In the genomic region with DNA sequence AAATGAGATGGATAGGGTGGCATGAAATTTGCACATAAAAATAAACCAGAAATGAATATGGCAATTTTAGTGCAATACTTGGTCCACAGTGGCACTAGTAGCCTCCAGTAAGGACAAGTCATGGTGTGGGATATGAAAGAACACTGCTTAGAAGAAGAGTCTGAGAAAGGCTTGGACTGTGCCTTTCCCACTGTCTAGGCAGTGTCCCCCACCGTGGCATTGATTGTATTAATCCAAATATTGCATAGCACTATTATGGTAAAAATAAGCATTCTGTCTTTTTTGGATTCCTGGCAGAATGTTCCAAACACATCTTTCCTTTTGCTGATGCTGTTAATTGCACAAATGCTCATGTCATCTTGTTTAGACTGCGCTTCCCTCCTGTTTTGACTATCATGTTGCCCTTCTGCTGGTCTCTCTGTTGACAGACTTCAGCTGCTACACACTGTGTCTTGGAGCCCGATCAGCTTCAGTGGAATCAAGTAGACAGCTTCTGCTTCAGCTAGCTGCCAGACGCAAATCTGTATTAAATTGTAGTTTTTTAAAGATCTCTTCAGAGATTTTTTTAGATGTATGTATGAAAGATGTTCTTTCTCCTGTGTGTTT, we compare ENCODE assay signal across 14 mouse cellular contexts.
DNase-seq lines count a peak whose midpoint lies in the region; ATAC-seq and TF ChIP-seq lines count a peak whose summit lies in the region.
"Had no signal": no experiment of that assay in that cellular context is flagged by ENCODE, and none has a peak within 500 bp of the region (broad histone marks: within the 10 kb centered on the region; RNA-seq: fewer than 3 reads in every experiment).

No protein-coding gene starts in this region.

- intact Hi-C loops in left cerebral cortex, postnatal 4 days (cut with DNase I) = no loop called here
- intact Hi-C loops in gastrocnemius, postnatal 14 days (cut with DNase I; ENCODE audit: low total_unique reads) = no loop called here

- no peak overlapping the region for H3K4me2 ChIP-seq in forebrain, embryonic 13.5 days
- no peak overlapping the region for H3K4me2 ChIP-seq in intestine, embryonic 16.5 days (ENCODE audit: low read depth, low read length)
- no peak overlapping the region for H3K4me2 ChIP-seq in lung, postnatal 0 days (replicated peaks; ENCODE audit: low read depth, low read length)
- H3K4me2 ChIP-seq: heart, embryonic 11.5 days; hindbrain, embryonic 13.5 days had no signal

- no peak for DNase-seq in forebrain, embryonic 10.5 days (ENCODE audit: extremely low spot score, low spot score)
- DNase-seq in left cerebral cortex, postnatal 4 days = peak; percentile 25
- no peak for DNase-seq in left cerebral cortex, adult 11 months (ENCODE audit: low spot score)
- peak; percentile 42 for DNase-seq in lung, postnatal 0 days (ENCODE audit: low spot score)
- DNase-seq in gastrocnemius, postnatal 14 days = no peak
- DNase-seq in testis, postnatal 10 days (ENCODE audit: low spot score) = no peak
- DNase-seq: adrenal gland, adult 2 months; cerebellum, adult 11 months; right cerebral cortex, postnatal 25 days; thymus, adult 2 months had no signal

- no peak for TF ChIP-seq CTCF in lung, postnatal 0 days (IDR thresholded peaks at IDR 0.05)

- H3K27ac ChIP-seq in forebrain, embryonic 13.5 days = no peak overlapping the region
- H3K27ac ChIP-seq in forebrain, embryonic 10.5 days = no peak overlapping the region
- 0 out of 2 replicates have a peak overlapping the region, but pooled peaks have one; percentile 14 for H3K27ac ChIP-seq in intestine, embryonic 16.5 days (ENCODE audit: low read length)
- H3K27ac ChIP-seq in lung, postnatal 0 days (ENCODE audit: low read length) = no peak overlapping the region
- H3K27ac ChIP-seq: hindbrain, embryonic 13.5 days had no signal

- no peaks in the 10 kb centered on the region for H3K27me3 ChIP-seq in forebrain, embryonic 13.5 days
- no peaks in the 10 kb centered on the region for H3K27me3 ChIP-seq in forebrain, embryonic 10.5 days (ENCODE audit: poor library complexity, severe bottlenecking)
- no peaks in the 10 kb centered on the region for H3K27me3 ChIP-seq in intestine, embryonic 16.5 days (replicated peaks; ENCODE audit: control insufficient read depth, insufficient read depth, low read length)
- H3K27me3 ChIP-seq in lung, postnatal 0 days (replicated peaks; ENCODE audit: insufficient read depth, low read length) = no peaks in the 10 kb centered on the region
- H3K27me3 ChIP-seq: hindbrain, embryonic 13.5 days had no signal

- peak; percentile 14; the same call in 1 of the 2 replicates for TF ChIP-seq EP300 in lung, postnatal 0 days (IDR thresholded peaks at IDR 0.05)

- no peak overlapping the region for H3K9ac ChIP-seq in forebrain, embryonic 13.5 days
- no peak overlapping the region for H3K9ac ChIP-seq in intestine, embryonic 16.5 days (ENCODE audit: low read depth, low read length)
- H3K9ac ChIP-seq in lung, postnatal 0 days (replicated peaks; ENCODE audit: low read depth) = no peak overlapping the region
- H3K9ac ChIP-seq: hindbrain, embryonic 13.5 days had no signal

- no peaks in the 10 kb centered on the region for H3K36me3 ChIP-seq in forebrain, embryonic 13.5 days (ENCODE audit: poor library complexity, severe bottlenecking)
- no peaks in the 10 kb centered on the region for H3K36me3 ChIP-seq in forebrain, embryonic 10.5 days (replicated peaks)
- H3K36me3 ChIP-seq in intestine, embryonic 16.5 days (ENCODE audit: control insufficient read depth, insufficient read depth, low read length) = no peaks in the 10 kb centered on the region
- H3K36me3 ChIP-seq in lung, postnatal 0 days (ENCODE audit: insufficient read depth, low read length) = no peaks in the 10 kb centered on the region
- H3K36me3 ChIP-seq: hindbrain, embryonic 13.5 days had no signal

- no peaks in the 10 kb centered on the region for H3K9me3 ChIP-seq in forebrain, embryonic 13.5 days (replicated peaks)
- H3K9me3 ChIP-seq in forebrain, embryonic 10.5 days = no peaks in the 10 kb centered on the region
- no peaks in the 10 kb centered on the region for H3K9me3 ChIP-seq in intestine, embryonic 16.5 days (ENCODE audit: control insufficient read depth, low read length)
- H3K9me3 ChIP-seq in lung, postnatal 0 days (ENCODE audit: low read length) = no peaks in the 10 kb centered on the region
- H3K9me3 ChIP-seq: hindbrain, embryonic 13.5 days had no signal

- 68% methylated on average over 4 of the region's 4 CpGs for WGBS in forebrain, embryonic 13.5 days
- WGBS in forebrain, embryonic 10.5 days = 85% methylated on average over 4 of the region's 4 CpGs
- WGBS in intestine, embryonic 16.5 days = 42% methylated on average over 4 of the region's 4 CpGs
- 33% methylated on average over 4 of the region's 4 CpGs for WGBS in lung, postnatal 0 days

- H3K4me3 ChIP-seq in forebrain, embryonic 13.5 days = no peak overlapping the region
- H3K4me3 ChIP-seq in forebrain, embryonic 10.5 days = no peak overlapping the region
- no peak overlapping the region for H3K4me3 ChIP-seq in intestine, embryonic 16.5 days (ENCODE audit: low read length)
- no peak overlapping the region for H3K4me3 ChIP-seq in lung, postnatal 0 days (ENCODE audit: low read depth, low read length)
- H3K4me3 ChIP-seq: hindbrain, embryonic 13.5 days had no signal

- H3K4me1 ChIP-seq in forebrain, embryonic 13.5 days = no peaks in the 10 kb centered on the region
- no peaks in the 10 kb centered on the region for H3K4me1 ChIP-seq in forebrain, embryonic 10.5 days
- H3K4me1 ChIP-seq in intestine, embryonic 16.5 days (ENCODE audit: control insufficient read depth, insufficient read depth, low read length) = no peaks in the 10 kb centered on the region
- H3K4me1 ChIP-seq in lung, postnatal 0 days (ENCODE audit: insufficient read depth, low read depth, low read length) = no peaks in the 10 kb centered on the region
- H3K4me1 ChIP-seq: hindbrain, embryonic 13.5 days had no signal

- ATAC-seq in forebrain, embryonic 13.5 days = peak; percentile 93
- ATAC-seq in intestine, embryonic 16.5 days = peak; percentile 77
- peak; percentile 75 for ATAC-seq in lung, postnatal 0 days

Comparison
In these comparisons a context has a peak if more than half of its experiments do, and no peak if none do; other contexts are left out.
1. DNase-seq: peak in left cerebral cortex, postnatal 4 days (single experiment) and lung, postnatal 0 days (single experiment); none in forebrain, embryonic 10.5 days (single experiment), left cerebral cortex, adult 11 months (single experiment), gastrocnemius, postnatal 14 days (single experiment) and testis, postnatal 10 days (single experiment).
2. Peak in every context shown above with its lines, with median percentiles within 50 percentile points of each other: ATAC-seq.